Mouse (Mus musculus) heart, embryonic 11.5 days (tissue): Measurements from ENCODE around the gene Cts6. TPM values are rescaled to one million over a fixed set of nuclear protein-coding genes. Genes with fewer than 3 reads are reported as not detected.
"Not testable (repeated sequence)": the region's sequence is repeated elsewhere in the genome, so short reads cannot be mapped to it uniquely, and the experiment has no call there.

ENCODE experiments used
- ATAC-seq: fragments of 200-750 bp; cut with Nextera tagmentation; replicated peaks from 2 replicates; pipeline ENCODE4 v1.8.0; 2017; ENCODE audit warnings: moderate library complexity; ENCODE audit not compliant: insufficient number of reproducible peaks, low FRiP score, low TSS enrichment
- H3K27ac ChIP-seq: fragments of 300-500 bp; sonication (generic); 2 replicates; pipeline ENCODE4 v1.5.1; 2014; ENCODE audit warnings: mild to moderate bottlenecking, low read depth, low read length
- H3K27me3 ChIP-seq: fragments of 300-500 bp; sonication (generic); 2 replicates; pipeline ENCODE4 v1.6.1; 2014; ENCODE audit warnings: mild to moderate bottlenecking, low read length, mixed read lengths; ENCODE audit not compliant: control insufficient read depth, insufficient read depth
- H3K36me3 ChIP-seq: fragments of 300-500 bp; sonication (generic); 2 replicates; pipeline ENCODE4 v1.6.1; 2014; ENCODE audit warnings: mild to moderate bottlenecking, low read length, moderate library complexity, mixed read lengths; ENCODE audit not compliant: control insufficient read depth, insufficient read depth
- H3K4me1 ChIP-seq: fragments of 300-500 bp; sonication (generic); 2 replicates; pipeline ENCODE4 v1.6.1; 2014; ENCODE audit warnings: low read length; ENCODE audit not compliant: control insufficient read depth, insufficient read depth
- H3K4me2 ChIP-seq: fragments of 300-500 bp; sonication (generic); 2 replicates; pipeline ENCODE4 v1.6.1; 2014; ENCODE audit warnings: mild to moderate bottlenecking, moderate library complexity
- H3K4me3 ChIP-seq: fragments of 300-500 bp; sonication (generic); 2 replicates; pipeline ENCODE4 v1.5.1; 2014; ENCODE audit warnings: low read depth, low read length
- H3K9ac ChIP-seq: fragments of 300-500 bp; sonication (generic); 2 replicates; pipeline ENCODE4 v1.6.1; 2014; ENCODE audit warnings: mild to moderate bottlenecking, low read depth, low read length, moderate library complexity
- H3K9me3 ChIP-seq: fragments of 300-500 bp; sonication (generic); replicated peaks from 2 replicates; pipeline ENCODE4 v1.6.1; 2016; ENCODE audit warnings: low read length; ENCODE audit not compliant: control insufficient read depth
- WGBS: fragments of 180-500 bp; shearing (Covaris S2); extraction: QIAGEN DNeasy Blood & Tissue Kit; methylation state at CpG from one replicate; pipeline ENCODE4 v1.1.7; 2014; ENCODE audit not compliant: insufficient replicate concordance; 5-methylcytosine and 5-hydroxymethylcytosine counted together
- polyA plus RNA-seq: library from polyadenylated mRNA; unstranded; fragments of >200 nt; fragmentation: Nextera tagmentation; extraction: Ambion mirVana; gene quantifications from 2 replicates; pipeline ENCODE4 v1.2.1, GENCODE M21; 2014

The Cts6 gene
- polyA plus RNA-seq = not detected in 2 replicates

DNA sequence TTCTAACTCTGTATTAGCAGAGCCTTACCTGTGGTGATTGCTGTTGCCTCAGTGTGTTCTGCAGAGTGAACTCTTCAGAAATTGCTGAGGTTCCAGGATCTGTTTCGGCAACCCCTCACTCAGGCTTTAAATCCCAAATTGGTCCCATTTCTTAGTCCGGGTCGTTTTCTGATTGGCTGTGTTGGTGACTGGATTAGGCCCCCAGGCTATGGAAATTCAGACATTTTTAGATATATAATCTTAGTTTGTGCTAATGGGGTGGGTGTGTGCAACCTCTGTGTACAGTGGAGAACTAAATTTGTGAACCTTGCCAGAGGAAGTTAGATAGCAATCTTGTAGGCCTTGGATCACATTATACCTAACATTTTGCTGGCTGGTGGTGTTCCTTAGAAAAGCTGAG, at the start of gene Cts6:
Cts6 (minus strand) TSS at position 101 of the 400 bp plus-strand sequence.
- H3K27me3 ChIP-seq = no peaks in the 10 kb centered on the region
- no peaks in the 10 kb centered on the region for H3K4me1 ChIP-seq
- H3K36me3 ChIP-seq = no peaks in the 10 kb centered on the region
- no peak for ATAC-seq
- H3K9me3 ChIP-seq = 0 out of 2 replicates have a peak, but pooled peaks cover 4% of the 10 kb centered on the region
- no peak within 1 kb of the TSS for H3K27ac ChIP-seq
- WGBS = 81% methylated on average over 3 of the region's 3 CpGs
- no peak within 1 kb of the TSS for H3K4me2 ChIP-seq
- H3K4me3 ChIP-seq = no peak within 1 kb of the TSS
- H3K9ac ChIP-seq = no peak within 1 kb of the TSS

DNA sequence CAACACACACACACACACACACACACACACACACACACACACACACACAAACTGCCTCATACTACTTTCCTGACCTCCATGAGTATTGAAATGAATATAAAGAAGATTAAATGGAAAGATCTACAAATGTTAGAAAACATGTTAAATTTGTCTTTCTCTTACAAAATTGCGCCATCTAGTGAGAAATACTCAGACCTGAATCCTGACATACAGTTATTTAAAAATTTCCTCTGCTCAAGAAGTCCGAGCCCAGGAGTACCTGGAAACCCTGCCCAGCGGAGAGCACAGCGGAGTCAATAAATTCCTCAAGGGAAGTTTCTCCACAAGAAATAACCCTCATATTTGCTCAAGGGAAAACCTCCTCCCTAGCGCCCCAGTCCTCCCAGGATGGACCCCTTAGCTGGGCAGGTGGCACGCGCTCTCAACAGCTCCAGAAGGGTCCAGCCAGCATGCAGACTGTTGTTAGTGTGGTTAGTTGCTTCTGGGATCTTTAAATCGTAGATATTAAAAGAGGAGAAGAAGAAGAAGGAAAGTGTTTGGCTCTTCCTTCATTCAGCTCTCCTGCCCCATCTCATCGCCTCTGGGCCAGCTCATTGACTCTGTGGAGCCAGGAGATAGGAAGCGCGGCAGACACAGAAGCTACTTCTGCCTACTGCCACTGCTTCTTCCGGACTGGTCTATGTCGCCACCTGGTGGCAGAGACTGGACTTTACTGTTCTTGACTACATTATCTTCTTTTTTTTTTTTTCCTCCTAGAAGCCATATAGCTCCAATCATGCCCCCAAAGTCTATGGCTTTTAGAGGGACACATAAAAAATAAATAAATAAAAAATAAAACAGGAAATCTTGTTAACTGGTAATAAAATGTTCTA, 38.1 kb upstream of the Cts6 start:
- Histone ChIP-seq H3K36me3 (no peaks in the 10 kb centered on the region), H3K4me1 (no peaks in the 10 kb centered on the region), H3K9me3 (no peaks in the 10 kb centered on the region), H3K27me3 (no peaks in the 10 kb centered on the region), H3K4me2 (no peak overlapping the region), H3K27ac (no peak overlapping the region), H3K4me3 (no peak overlapping the region), H3K9ac (no peak overlapping the region)
- 49% methylated on average over 13 of the region's 13 CpGs for WGBS
- no peak for ATAC-seq

DNA sequence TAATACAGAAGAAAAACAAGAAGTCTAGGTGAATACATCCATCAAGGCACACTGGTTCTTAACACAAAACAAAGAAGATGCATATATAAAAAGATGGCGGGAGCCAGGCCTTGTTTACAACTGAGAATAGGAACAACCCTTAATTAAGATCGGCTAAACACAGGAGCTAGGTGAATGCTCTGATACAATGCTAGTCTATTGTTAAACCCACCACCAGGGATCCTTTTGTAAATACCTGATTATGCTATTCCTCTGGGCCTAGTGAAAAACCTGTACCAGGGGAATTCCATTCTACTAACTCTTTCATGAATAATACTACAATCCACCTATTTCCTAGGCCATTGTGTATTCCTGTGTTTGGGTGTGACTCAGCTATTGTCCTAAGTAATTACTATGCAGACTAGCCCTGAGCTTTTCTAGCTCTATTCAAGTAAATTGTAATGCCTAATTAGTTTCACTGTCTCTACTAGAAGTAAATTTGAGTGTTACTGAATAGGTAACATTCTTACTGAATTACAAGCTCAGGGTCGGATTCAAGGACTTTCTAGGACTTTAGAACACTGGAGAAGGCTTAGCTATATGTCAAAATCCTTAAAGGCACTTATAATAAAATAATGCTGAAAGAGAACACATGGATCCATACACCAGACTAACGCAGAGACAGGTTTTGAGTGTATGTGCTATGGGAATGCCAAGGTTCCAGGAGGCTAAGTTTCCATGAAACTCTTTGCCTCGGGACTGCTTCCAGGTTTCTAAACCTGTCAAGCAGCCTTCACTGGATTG, 17.9 kb downstream of the Cts6 start:
- H3K9me3 ChIP-seq, ATAC-seq, H3K4me2 ChIP-seq, H3K36me3 ChIP-seq, H3K9ac ChIP-seq, H3K27me3 ChIP-seq, H3K4me3 ChIP-seq, H3K4me1 ChIP-seq, H3K27ac ChIP-seq: not testable (repeated sequence)
- 73% methylated on average over 5 of the region's 5 CpGs for WGBS

DNA sequence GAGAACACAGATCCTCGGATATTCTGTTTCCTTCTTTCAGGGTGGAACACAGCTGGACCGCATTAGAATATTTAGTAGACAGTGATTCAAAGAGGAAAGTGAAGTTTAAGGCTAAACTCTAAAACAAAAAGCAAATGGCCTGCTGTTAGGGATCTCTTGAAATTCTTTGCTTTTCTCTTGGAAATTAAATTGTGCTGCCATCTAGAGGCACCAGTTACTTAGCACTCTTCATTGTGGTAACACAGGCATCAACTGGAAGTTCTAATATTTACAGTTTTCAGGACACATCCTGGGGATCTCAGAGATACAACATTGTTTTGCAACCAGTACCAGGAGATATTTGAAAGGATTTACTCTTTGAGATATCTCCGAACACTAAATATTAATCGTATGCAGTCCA, 38.6 kb downstream of the Cts6 start:
- WGBS = 72% methylated on average over 4 of the region's 4 CpGs
- ATAC-seq = no peak
- H3K4me1 ChIP-seq = no peaks in the 10 kb centered on the region
- peaks cover 3% of the 10 kb centered on the region; the same call in 1 of the 2 replicates for H3K9me3 ChIP-seq
- no peak overlapping the region for H3K9ac ChIP-seq
- no peak overlapping the region for H3K4me2 ChIP-seq
- no peak overlapping the region for H3K4me3 ChIP-seq
- H3K36me3 ChIP-seq = no peaks in the 10 kb centered on the region
- H3K27me3 ChIP-seq = no peaks in the 10 kb centered on the region
- no peak overlapping the region for H3K27ac ChIP-seq

DNA sequence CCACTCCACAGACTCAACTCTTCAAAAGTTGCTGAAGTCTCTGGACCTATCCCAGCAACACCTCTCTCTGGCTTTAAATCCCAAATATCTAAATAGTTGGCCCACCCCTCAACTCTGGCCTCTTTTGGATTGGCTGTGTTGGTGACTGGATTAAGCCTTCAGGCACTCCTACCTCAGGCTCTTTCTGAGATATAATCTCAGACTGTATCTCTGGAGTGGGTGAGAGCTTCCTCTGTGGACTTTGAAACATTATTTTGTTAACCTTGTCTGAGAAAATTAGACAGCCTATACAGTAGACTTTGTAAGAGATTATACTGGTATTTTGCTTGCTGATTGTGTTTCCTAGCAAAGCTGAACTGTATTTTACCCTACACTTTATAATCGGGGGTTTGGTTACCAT, 39.1 kb downstream of the Cts6 start, which contains the start of gene Ctsr:
Ctsr (minus strand) TSS at position 101 of the 400 bp plus-strand sequence.
- H3K27ac ChIP-seq = no peak within 1 kb of the TSS
- H3K9me3 ChIP-seq = peaks cover 3% of the 10 kb centered on the region; the same call in 1 of the 2 replicates
- ATAC-seq = no peak
- H3K4me3 ChIP-seq = no peak within 1 kb of the TSS
- no peaks in the 10 kb centered on the region for H3K4me1 ChIP-seq
- no peak within 1 kb of the TSS for H3K9ac ChIP-seq
- no peaks in the 10 kb centered on the region for H3K36me3 ChIP-seq
- H3K27me3 ChIP-seq = no peaks in the 10 kb centered on the region
- no peak within 1 kb of the TSS for H3K4me2 ChIP-seq
- 63% methylated on average over 1 of the region's 1 CpGs for WGBS

Other genes with a start within 250 kb of the Cts6 start
- gene Ctsj, start 197.5 kb downstream of the Cts6 start, polyA plus RNA-seq = 0.17 and 0.30 TPM in 2 replicates
- gene Ctsq, start 162.8 kb downstream of the Cts6 start, polyA plus RNA-seq = not detected in 2 replicates
- not detected in 2 replicates for gene Ctsr, start 39.2 kb downstream of the Cts6 start, polyA plus RNA-seq
- gene Cts8, start 51.9 kb upstream of the Cts6 start, polyA plus RNA-seq = not detected in 2 replicates
- gene Gm49398, start 85.4 kb upstream of the Cts6 start, polyA plus RNA-seq = not detected in 2 replicates
- gene Cts7, start 154.8 kb upstream of the Cts6 start, polyA plus RNA-seq = not detected in 2 replicates